Mouse (Mus musculus) retina, postnatal 1 day (tissue): ENCODE measurements around the gene Rnf123.
"Not testable (repeated sequence)": the region's sequence is repeated elsewhere in the genome, so short reads cannot be mapped to it uniquely, and the experiment has no call there.

Source experiments
- DNase-seq: peaks from one replicate; pipeline ENCODE4 v3.0.0-alpha.2; 2012

Rnf123 gene

GRCm38 (mm10) chr9:108032126-108032525 lies 51.0 kb downstream of the Rnf123 start:
- no peak for DNase-seq

GRCm38 (mm10) chr9:108027867-108028266 lies 55.3 kb downstream of the Rnf123 start:
- DNase-seq, result no peak

GRCm38 (mm10) chr9:108026584-108026983 lies 56.6 kb downstream of the Rnf123 start:
- DNase-seq, result no peak

GRCm38 (mm10) chr9:108023216-108023615 lies 59.9 kb downstream of the Rnf123 start:
- DNase-seq, result no peak

- DNase-seq, result no peak
These were observed 62.4 kb downstream of the Rnf123 start for GRCm38 (mm10) chr9:108020741-108021140.

GRCm38 (mm10) chr9:108017127-108017526 lies 66.0 kb downstream of the Rnf123 start:
- no peak for DNase-seq

- DNase-seq, result not testable (repeated sequence)
These were observed 69.6 kb downstream of the Rnf123 start for GRCm38 (mm10) chr9:108013577-108013976.

GRCm38 (mm10) chr9:108010385-108010784 lies 72.8 kb downstream of the Rnf123 start:
- no peak for DNase-seq

GRCm38 (mm10) chr9:108008041-108008440 lies 75.1 kb downstream of the Rnf123 start:
- no peak for DNase-seq

GRCm38 (mm10) chr9:108003531-108003890 lies 79.6 kb downstream of the Rnf123 start:
- DNase-seq, result peak; percentile 30

GRCm38 (mm10) chr9:108002778-108003530 lies 80.2 kb downstream of the Rnf123 start:
- peak; percentile 41 for DNase-seq

- DNase-seq, result peak; percentile 100
These were observed 81.0 kb downstream of the Rnf123 start, which contains the start of gene Ip6k1 for GRCm38 (mm10) chr9:108001922-108002770. Ip6k1 (plus strand) TSS chr9:108002501.
